Mouse (Mus musculus) heart, adult 8-10 months (tissue): Measurements from ENCODE around the gene Cyp2d26. TPM values are rescaled to one million over a fixed set of nuclear protein-coding genes. Genes with fewer than 3 reads are reported as not detected.

Experiments used
- DNase-seq: peaks from one replicate; pipeline ENCODE4 v3.0.0; 2022; ENCODE audit warnings: low spot score
- microRNA-seq: library from miRNA; unstranded; fragments of <30 nt; microRNA quantifications from one replicate; pipeline ENCODE4 v1.2.0, GENCODE M21; 2022
- total RNA-seq, 4 experiments: library from RNA; stranded (reverse); gene quantifications; 2 replicates each; pipeline ENCODE4 v1.2.4; 2022

The Cyp2d26 gene
- total RNA-seq, 4 experiments from 2014 or later, result not detected

- no peak for DNase-seq
These were observed 30.3 kb downstream of the Cyp2d26 start, which contains the start of gene Cyp2d40 for GRCm38 (mm10) chr15:82763631-82764420. TSS of gene Cyp2d40 (minus strand) at chr15:82764183.

DNA sequence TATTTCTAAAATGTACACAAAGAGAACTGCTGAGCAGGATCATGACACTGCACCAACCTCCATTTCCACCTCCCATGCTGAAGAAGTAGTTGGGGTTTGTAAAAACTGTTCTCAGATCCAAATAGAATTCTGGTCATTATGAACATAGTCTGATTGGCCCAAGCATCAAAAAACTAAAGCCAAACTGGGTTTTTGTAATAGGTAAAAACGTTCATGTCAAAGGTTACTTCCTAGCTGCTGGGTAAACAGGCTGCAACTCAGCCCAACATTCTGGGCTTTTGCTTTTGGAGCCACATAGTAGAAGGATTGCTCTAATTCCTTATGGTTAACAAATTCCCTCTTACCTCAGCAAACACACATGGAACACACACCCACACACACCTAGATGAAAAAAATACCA lies 46.0 kb downstream of the Cyp2d26 start:
- DNase-seq, result no peak

GRCm38 (mm10) chr15:82747516-82747915 lies 46.6 kb downstream of the Cyp2d26 start:
- no peak for DNase-seq

Small RNA genes within 50 kb of the gene (microRNA-seq; reads per million reads assigned to microRNA genes)
- not detected for gene Gm27618

Other genes starting within 250 kb of the Cyp2d26 start
- not detected for gene Cyp2d12, start 239.2 kb downstream of the Cyp2d26 start, total RNA-seq
- gene Cyp2d34, start 173.3 kb downstream of the Cyp2d26 start, total RNA-seq, result not detected
- not detected for gene Cyp2d40, start 30.1 kb downstream of the Cyp2d26 start, total RNA-seq
- gene Tcf20, start 193.6 kb upstream of the Cyp2d26 start, total RNA-seq, result 10 to 100 TPM; 56.2 to 63.4 (median 59.7) TPM
- gene Nfam1, start 239.0 kb upstream of the Cyp2d26 start, total RNA-seq, result 1 to 10 TPM; 1.1 to 4.8 (median 1.5) TPM